In the genomic region with DNA sequence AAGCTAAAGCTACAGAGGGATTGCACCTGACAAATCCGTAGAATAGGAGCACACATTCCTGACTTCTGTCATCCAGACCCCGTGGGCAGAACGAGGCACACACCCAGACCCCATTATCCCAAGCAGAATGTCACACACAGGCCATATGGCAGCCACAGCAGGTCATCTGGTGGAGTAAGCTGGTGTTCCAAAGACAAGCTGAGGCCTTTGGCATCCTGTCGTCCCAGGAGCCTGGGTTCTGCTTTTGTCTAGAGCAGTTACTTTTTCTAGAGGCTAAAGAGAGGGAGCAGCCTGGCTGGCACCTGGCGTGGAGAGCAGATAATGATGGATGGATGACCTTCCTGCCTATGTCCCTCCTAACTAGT, we compare ENCODE assay signal across 12 mouse cellular contexts.
DNase-seq lines count a peak whose midpoint lies in the region; ATAC-seq lines count a peak whose summit lies in the region.
"Had no signal": no experiment of that assay in that cellular context is flagged by ENCODE, and none has a peak within 500 bp of the region (broad histone marks: within the 10 kb centered on the region; RNA-seq: fewer than 3 reads in every experiment).

No protein-coding gene starts in this region.

- H3K27me3 ChIP-seq in limb, embryonic 15.5 days: no peaks in the 10 kb centered on the region
- no peaks in the 10 kb centered on the region for H3K27me3 ChIP-seq in limb, embryonic 10.5 days (ENCODE audit: low read depth, poor library complexity, severe bottlenecking)
- H3K27me3 ChIP-seq in forebrain, embryonic 15.5 days: no peaks in the 10 kb centered on the region
- H3K27me3 ChIP-seq in neural tube, embryonic 14.5 days (ENCODE audit: control insufficient read depth, insufficient read depth, low read length): no peaks in the 10 kb centered on the region
- H3K27me3 ChIP-seq: megakaryocyte, embryonic 14.5 days had no signal

- no peak for ATAC-seq in limb, embryonic 15.5 days (ENCODE audit: insufficient number of reproducible peaks, low FRiP score, low TSS enrichment, low read depth)
- peak; percentile 21; the same call in 1 of the 2 replicates for ATAC-seq in forebrain, embryonic 15.5 days (replicated peaks)
- peak; percentile 39; the same call in 1 of the 2 replicates for ATAC-seq in neural tube, embryonic 14.5 days (ENCODE audit: low read depth)
- ATAC-seq in megakaryocyte progenitor cell, adult 5-6 weeks (replicated peaks; ENCODE audit: poor library complexity): no peak

- H3K27ac ChIP-seq in limb, embryonic 15.5 days: 0 out of 2 replicates have a peak overlapping the region, but pooled peaks have one; percentile 0
- H3K27ac ChIP-seq in limb, embryonic 10.5 days: no peak overlapping the region
- H3K27ac ChIP-seq in forebrain, embryonic 15.5 days (replicated peaks): peak overlapping the region; percentile 46; the same call in 1 of the 2 replicates
- H3K27ac ChIP-seq in neural tube, embryonic 14.5 days (ENCODE audit: low read depth, low read length): no peak overlapping the region

- no peak overlapping the region for H3K9ac ChIP-seq in limb, embryonic 15.5 days
- no peak overlapping the region for H3K9ac ChIP-seq in forebrain, embryonic 15.5 days (replicated peaks)
- H3K9ac ChIP-seq in neural tube, embryonic 14.5 days (replicated peaks; ENCODE audit: low read depth, low read length): no peak overlapping the region

- H3K4me2 ChIP-seq in limb, embryonic 15.5 days: no peak overlapping the region
- H3K4me2 ChIP-seq in forebrain, embryonic 15.5 days (replicated peaks): no peak overlapping the region
- H3K4me2 ChIP-seq in neural tube, embryonic 14.5 days (ENCODE audit: low read depth, low read length): no peak overlapping the region
- H3K4me2 ChIP-seq: liver, embryonic 11.5 days had no signal

- H3K9me3 ChIP-seq in limb, embryonic 15.5 days: no peaks in the 10 kb centered on the region
- no peaks in the 10 kb centered on the region for H3K9me3 ChIP-seq in limb, embryonic 10.5 days (replicated peaks)
- H3K9me3 ChIP-seq in forebrain, embryonic 15.5 days: no peaks in the 10 kb centered on the region
- H3K9me3 ChIP-seq in neural tube, embryonic 14.5 days (ENCODE audit: control insufficient read depth, low read length): no peaks in the 10 kb centered on the region
- H3K9me3 ChIP-seq: megakaryocyte, embryonic 14.5 days had no signal

- H3K36me3 ChIP-seq in limb, embryonic 15.5 days: no peaks in the 10 kb centered on the region
- H3K36me3 ChIP-seq in limb, embryonic 10.5 days: no peaks in the 10 kb centered on the region
- no peaks in the 10 kb centered on the region for H3K36me3 ChIP-seq in forebrain, embryonic 15.5 days
- H3K36me3 ChIP-seq in neural tube, embryonic 14.5 days (ENCODE audit: control insufficient read depth, insufficient read depth, low read length): no peaks in the 10 kb centered on the region
- H3K36me3 ChIP-seq: G1E had no signal

- H3K4me1 ChIP-seq in limb, embryonic 15.5 days: peaks cover 8% of the 10 kb centered on the region; the same call in 1 of the 2 replicates
- H3K4me1 ChIP-seq in limb, embryonic 10.5 days: no peaks in the 10 kb centered on the region
- peaks cover 11% of the 10 kb centered on the region for H3K4me1 ChIP-seq in forebrain, embryonic 15.5 days
- peaks cover under 1% of the 10 kb centered on the region; the same call in 1 of the 2 replicates for H3K4me1 ChIP-seq in neural tube, embryonic 14.5 days (ENCODE audit: control insufficient read depth, insufficient read depth, low read length)

- 33% methylated on average over 5 of the region's 5 CpGs for WGBS in limb, embryonic 15.5 days
- WGBS in limb, embryonic 10.5 days: 30% methylated on average over 5 of the region's 5 CpGs
- WGBS in forebrain, embryonic 15.5 days: 15% methylated on average over 5 of the region's 5 CpGs
- WGBS in neural tube, embryonic 14.5 days: 13% methylated on average over 5 of the region's 5 CpGs

- H3K4me3 ChIP-seq in limb, embryonic 15.5 days: no peak overlapping the region
- no peak overlapping the region for H3K4me3 ChIP-seq in limb, embryonic 10.5 days
- no peak overlapping the region for H3K4me3 ChIP-seq in forebrain, embryonic 15.5 days
- no peak overlapping the region for H3K4me3 ChIP-seq in neural tube, embryonic 14.5 days (ENCODE audit: low read depth, low read length)

- DNase-seq in adrenal gland, postnatal 10 days: peak; percentile 7
- no peak for DNase-seq in adrenal gland, adult 2 months
- DNase-seq in limb, embryonic 10.5 days (ENCODE audit: low spot score): no peak
- DNase-seq in frontal cortex, adult 2 months (ENCODE audit: extremely low spot score in 1 of 2, low spot score in 1 of 2): no peak
- DNase-seq: kidney, adult 11 months had no signal

Comparison
In these comparisons a context has a peak if more than half of its experiments do, and no peak if none do; other contexts are left out.
1. H3K27ac ChIP-seq: peak in limb, embryonic 15.5 days (single experiment) and forebrain, embryonic 15.5 days (single experiment); none in limb, embryonic 10.5 days (single experiment) and neural tube, embryonic 14.5 days (single experiment).
2. ATAC-seq: peak in forebrain, embryonic 15.5 days (single experiment) and neural tube, embryonic 14.5 days (single experiment); none in limb, embryonic 15.5 days (single experiment) and megakaryocyte progenitor cell, adult 5-6 weeks (single experiment).